Mouse (Mus musculus) G1E (cell line): ENCODE data around the gene Agap1.

Experiments
- CTCF ChIP-seq: IDR thresholded peaks from 2 replicates; pipeline ENCODE4 v1.5.1; 2012; ENCODE audit warnings: low read depth, low read length, inconsistent platforms, mixed read lengths
- GATA1 ChIP-seq: IDR thresholded peaks from 2 replicates; pipeline ENCODE4 v1.6.1; 2012; ENCODE audit warnings: borderline replicate concordance, low read length, inconsistent platforms, mixed read lengths
- GATA2 ChIP-seq: IDR thresholded peaks from 2 replicates; pipeline ENCODE4 v1.6.1; 2012; ENCODE audit warnings: low read depth, low read length, inconsistent platforms, borderline replicate concordance
- TAL1 ChIP-seq: conservative IDR thresholded peaks from 2 replicates; pipeline ENCODE4 v1.6.1; 2012; ENCODE audit warnings: low read depth, low read length, inconsistent platforms, mixed read lengths

DNA sequence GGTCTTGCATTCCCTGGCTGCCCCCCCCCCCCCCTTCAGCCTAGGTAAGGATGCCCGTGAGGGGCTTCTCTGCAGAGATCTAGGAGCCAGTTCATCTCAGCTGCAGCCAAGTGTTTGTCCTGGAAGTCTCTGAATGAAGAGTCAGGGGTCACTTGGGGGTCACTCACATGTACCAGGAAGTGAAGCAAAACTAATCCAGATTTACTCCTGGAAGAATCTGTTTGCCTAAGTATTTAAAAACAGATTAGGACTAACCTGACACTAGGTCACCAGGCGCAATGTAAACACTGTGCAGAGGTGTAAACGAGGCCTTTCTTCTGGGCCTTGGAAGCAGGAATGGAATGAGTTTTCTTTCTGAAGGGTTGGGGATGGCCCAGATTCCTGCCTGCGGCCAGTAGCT, 431.1 kb downstream of the Agap1 start:
- no peak for TF ChIP-seq CTCF
- no peak for TF ChIP-seq GATA2
- TF ChIP-seq GATA1 = no peak
- TF ChIP-seq TAL1 = no peak
